Mouse (Mus musculus) lung, postnatal 36 days (tissue): ENCODE data around the gene Itga5.

ENCODE experiments used
- DNase-seq: peaks from one replicate; pipeline ENCODE4 v3.0.0; 2022; ENCODE audit warnings: mixed read lengths

Itga5 gene

GRCm38 (mm10) chr15:103308876-103309580 lies 57.5 kb downstream of the Itga5 start:
- no peak for DNase-seq

- peak; percentile 53 for DNase-seq
Observed at GRCm38 (mm10) chr15:103308056-103308875, 58.3 kb downstream of the Itga5 start.

- DNase-seq: peak; percentile 97
Observed at GRCm38 (mm10) chr15:103307125-103307524, 59.4 kb downstream of the Itga5 start.

- no peak for DNase-seq
Observed at GRCm38 (mm10) chr15:103305792-103306645, 60.5 kb downstream of the Itga5 start.

- peak; percentile 99 for DNase-seq
Observed at GRCm38 (mm10) chr15:103305070-103305678, 61.4 kb downstream of the Itga5 start.

GRCm38 (mm10) chr15:103304616-103304969 lies 62.0 kb downstream of the Itga5 start:
- DNase-seq: no peak

- no peak for DNase-seq
Observed at GRCm38 (mm10) chr15:103303916-103304615, 62.5 kb downstream of the Itga5 start.

- no peak for DNase-seq
Observed at GRCm38 (mm10) chr15:103302341-103303021, 64.1 kb downstream of the Itga5 start.

GRCm38 (mm10) chr15:103301547-103302340 lies 64.8 kb downstream of the Itga5 start:
- no peak for DNase-seq

GRCm38 (mm10) chr15:103301046-103301445 lies 65.5 kb downstream of the Itga5 start:
- DNase-seq: no peak

- no peak for DNase-seq
Observed at GRCm38 (mm10) chr15:103300560-103300959, 66.0 kb downstream of the Itga5 start.

GRCm38 (mm10) chr15:103300067-103300471 lies 66.5 kb downstream of the Itga5 start:
- DNase-seq: peak; percentile 13

GRCm38 (mm10) chr15:103299644-103300043 lies 66.9 kb downstream of the Itga5 start:
- no peak for DNase-seq

GRCm38 (mm10) chr15:103298861-103299616 lies 67.5 kb downstream of the Itga5 start:
- peak; percentile 52 for DNase-seq

GRCm38 (mm10) chr15:103298026-103298425 lies 68.5 kb downstream of the Itga5 start:
- no peak for DNase-seq

GRCm38 (mm10) chr15:103297313-103297712 lies 69.2 kb downstream of the Itga5 start:
- DNase-seq: no peak

GRCm38 (mm10) chr15:103295851-103296250 lies 70.7 kb downstream of the Itga5 start:
- no peak for DNase-seq

- no peak for DNase-seq
Observed at GRCm38 (mm10) chr15:103294649-103295048, 71.9 kb downstream of the Itga5 start.
